28 mouse cellular contexts compared by ENCODE assay signal in genomic region chr19:48429263-48429662, GRCm38 (mm10).
DNase-seq lines count a peak whose midpoint lies in the region; ATAC-seq lines count a peak whose summit lies in the region.
"Had no signal": no experiment of that assay in that cellular context is flagged by ENCODE, and none has a peak within 500 bp of the region (broad histone marks: within the 10 kb centered on the region; RNA-seq: fewer than 3 reads in every experiment).

No protein-coding gene starts in this region.

- no peak overlapping the region for H3K9ac ChIP-seq in forebrain, embryonic 13.5 days
- H3K9ac ChIP-seq in neural tube, embryonic 13.5 days: no peak overlapping the region
- H3K9ac ChIP-seq: hindbrain, embryonic 12.5 days; limb, embryonic 13.5 days; liver, embryonic 12.5 days; liver, postnatal 0 days; midbrain, embryonic 12.5 days had no signal

- H3K4me1 ChIP-seq in forebrain, embryonic 13.5 days: peaks cover 16% of the 10 kb centered on the region
- peaks cover 9% of the 10 kb centered on the region for H3K4me1 ChIP-seq in forebrain, embryonic 10.5 days
- peaks cover 15% of the 10 kb centered on the region for H3K4me1 ChIP-seq in neural tube, embryonic 13.5 days (replicated peaks)
- H3K4me1 ChIP-seq: liver, embryonic 12.5 days; megakaryocyte, embryonic 14.5 days had no signal

- no peak overlapping the region for H3K4me3 ChIP-seq in forebrain, embryonic 13.5 days
- H3K4me3 ChIP-seq in forebrain, embryonic 10.5 days: no peak overlapping the region
- H3K4me3 ChIP-seq in neural tube, embryonic 13.5 days: no peak overlapping the region
- H3K4me3 ChIP-seq: hindbrain, embryonic 12.5 days; left cerebral cortex, adult 2 months; limb, embryonic 13.5 days; liver, embryonic 12.5 days; megakaryocyte, embryonic 14.5 days; midbrain, embryonic 12.5 days; myocyte had no signal

- DNase-seq in forebrain, embryonic 10.5 days (ENCODE audit: extremely low spot score, low spot score): no peak
- no peak for DNase-seq in neural tube, embryonic 10.5 days (ENCODE audit: extremely low spot score, low spot score)
- peak; percentile 68 to 88 for DNase-seq in layer of hippocampus, adult 18-20 months (ENCODE audit: low spot score in 2 of 2)
- DNase-seq in layer of hippocampus, postnatal 10 days (ENCODE audit: low spot score in 2 of 2): peak; percentile 16 to 30
- no peak for DNase-seq in urinary bladder, adult 2 months (ENCODE audit: low spot score)
- no peak for DNase-seq in embryo, embryonic 11 days
- DNase-seq: adrenal gland, adult 8-10 months; cerebellum, postnatal 25 days; gastrocnemius, postnatal 25 days; heart, adult 11 months; heart, postnatal 36 days; kidney, adult 8-10 months; kidney, postnatal 4 days; liver, postnatal 0 days had no signal

- no peaks in the 10 kb centered on the region for H3K27me3 ChIP-seq in forebrain, embryonic 13.5 days
- H3K27me3 ChIP-seq in forebrain, embryonic 10.5 days (ENCODE audit: poor library complexity, severe bottlenecking): no peaks in the 10 kb centered on the region
- H3K27me3 ChIP-seq in neural tube, embryonic 13.5 days: no peaks in the 10 kb centered on the region
- H3K27me3 ChIP-seq: CH12.LX; hindbrain, embryonic 12.5 days; liver, embryonic 12.5 days; megakaryocyte, embryonic 14.5 days; midbrain, embryonic 12.5 days had no signal

- no peaks in the 10 kb centered on the region for H3K9me3 ChIP-seq in forebrain, embryonic 13.5 days (replicated peaks)
- H3K9me3 ChIP-seq in forebrain, embryonic 10.5 days: no peaks in the 10 kb centered on the region
- no peaks in the 10 kb centered on the region for H3K9me3 ChIP-seq in neural tube, embryonic 13.5 days
- H3K9me3 ChIP-seq: hindbrain, embryonic 12.5 days; limb, embryonic 13.5 days; liver, embryonic 12.5 days; midbrain, embryonic 12.5 days had no signal

- peak; percentile 33; the same call in 1 of the 2 replicates for ATAC-seq in forebrain, embryonic 13.5 days
- ATAC-seq in neural tube, embryonic 13.5 days (ENCODE audit: low read depth): no peak
- ATAC-seq: intestine, embryonic 16.5 days; liver, embryonic 12.5 days; liver, postnatal 0 days had no signal

- no peak overlapping the region for H3K27ac ChIP-seq in forebrain, embryonic 13.5 days
- no peak overlapping the region for H3K27ac ChIP-seq in forebrain, embryonic 10.5 days
- H3K27ac ChIP-seq in neural tube, embryonic 13.5 days (replicated peaks): 0 out of 2 replicates have a peak overlapping the region, but pooled peaks have one; percentile 70
- H3K27ac ChIP-seq: hindbrain, postnatal 0 days; kidney, postnatal 0 days; left cerebral cortex, adult 2 months; limb, embryonic 13.5 days; liver, embryonic 12.5 days; midbrain, embryonic 12.5 days had no signal

- no peak overlapping the region for H3K4me2 ChIP-seq in forebrain, embryonic 13.5 days
- H3K4me2 ChIP-seq in neural tube, embryonic 13.5 days: no peak overlapping the region
- H3K4me2 ChIP-seq: heart, embryonic 11.5 days; liver, embryonic 12.5 days; midbrain, embryonic 12.5 days had no signal

- WGBS in forebrain, embryonic 13.5 days: 85% methylated on average over 4 of the region's 4 CpGs
- 88% methylated on average over 4 of the region's 4 CpGs for WGBS in forebrain, embryonic 10.5 days
- WGBS in neural tube, embryonic 13.5 days: 81% methylated on average over 4 of the region's 4 CpGs

- H3K36me3 ChIP-seq in forebrain, embryonic 13.5 days (ENCODE audit: poor library complexity, severe bottlenecking): no peaks in the 10 kb centered on the region
- H3K36me3 ChIP-seq in forebrain, embryonic 10.5 days (replicated peaks): no peaks in the 10 kb centered on the region
- no peaks in the 10 kb centered on the region for H3K36me3 ChIP-seq in neural tube, embryonic 13.5 days
- H3K36me3 ChIP-seq: hindbrain, embryonic 12.5 days; limb, embryonic 13.5 days; liver, embryonic 12.5 days; midbrain, embryonic 12.5 days had no signal

Comparison
In these comparisons a context has a peak if more than half of its experiments do, and no peak if none do; other contexts are left out.
1. DNase-seq: peak in layer of hippocampus, adult 18-20 months (2 of 2) and layer of hippocampus, postnatal 10 days (2 of 2); none in forebrain, embryonic 10.5 days (single experiment), neural tube, embryonic 10.5 days (single experiment), urinary bladder, adult 2 months (single experiment) and embryo, embryonic 11 days (single experiment).